Mouse (Mus musculus): Measurements from ENCODE around the gene Kin. TPM values are rescaled to one million over a fixed set of nuclear protein-coding genes. Genes with fewer than 3 reads are reported as not detected.

Kin gene
- polyA plus RNA-seq, 1 experiment from 2014 or later = 29.1 TPM

DNA sequence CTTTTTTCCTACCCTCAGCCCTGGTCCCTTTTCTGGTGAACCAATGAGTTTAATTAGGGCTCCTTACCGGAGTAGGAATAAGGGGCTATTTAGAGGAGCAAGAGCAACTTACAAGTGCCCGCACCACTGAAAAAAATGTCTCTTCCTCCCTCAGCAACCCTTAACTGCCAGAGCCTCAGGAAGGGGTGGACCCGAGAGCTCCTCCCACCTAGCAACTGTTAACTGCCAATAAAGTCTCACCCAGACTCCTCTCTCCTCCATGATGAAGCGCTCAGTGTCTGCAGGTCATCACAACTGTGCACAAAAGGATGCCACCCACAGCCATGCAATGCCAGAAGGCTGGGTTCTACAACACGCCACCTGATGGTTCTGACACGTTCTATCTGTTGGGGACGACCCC, 8.6 kb upstream of the Kin start:
- Histone ChIP-seq H3K4me1 (replicated peaks; ENCODE audit: control insufficient read depth, insufficient read depth, low read length) (0 out of 2 replicates have a peak, but pooled peaks cover 2% of the 10 kb centered on the region), H3K9ac (no peak overlapping the region), H3K27me3 (ENCODE audit: control insufficient read depth, insufficient read depth, low read length) (no peaks in the 10 kb centered on the region), H3K36me3 (replicated peaks; ENCODE audit: control insufficient read depth, insufficient read depth) (peaks cover 29% of the 10 kb centered on the region), H3K9me3 (ENCODE audit: control insufficient read depth, low read length) (no peaks in the 10 kb centered on the region), H3K4me3 (replicated peaks; ENCODE audit: low read length) (no peak overlapping the region), H3K27ac (no peak overlapping the region), H3K4me2 (replicated peaks) (no peak overlapping the region)
- 92% methylated on average over 7 of the region's 7 CpGs for whole genome bisulfite sequencing
- ATAC-seq (ENCODE audit: low FRiP score) = no peak
- DNase-seq (ENCODE audit: low spot score) = no peak

DNA sequence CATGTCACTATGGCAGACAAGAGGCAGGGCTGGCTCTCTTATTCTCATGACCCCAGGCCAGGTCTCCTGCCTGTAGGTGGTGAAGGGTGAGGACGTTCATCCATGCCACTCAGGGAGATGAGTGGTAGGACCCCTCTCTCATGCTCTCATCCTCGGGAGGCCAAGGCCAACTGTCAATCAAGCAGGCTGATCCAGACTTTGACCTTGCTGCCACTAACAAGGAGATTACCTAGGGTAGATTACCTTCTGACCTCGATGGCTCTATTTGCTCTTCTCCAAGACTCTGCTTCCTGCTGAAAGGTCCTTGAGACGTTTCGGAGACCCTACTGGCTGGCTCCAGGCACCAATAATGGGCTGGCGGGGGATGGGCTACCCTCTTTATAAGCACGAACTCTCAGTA, 5.9 kb upstream of the Kin start:
- peak; percentile 15; the same call in 1 of the 2 replicates for ATAC-seq (ENCODE audit: low FRiP score)

DNA sequence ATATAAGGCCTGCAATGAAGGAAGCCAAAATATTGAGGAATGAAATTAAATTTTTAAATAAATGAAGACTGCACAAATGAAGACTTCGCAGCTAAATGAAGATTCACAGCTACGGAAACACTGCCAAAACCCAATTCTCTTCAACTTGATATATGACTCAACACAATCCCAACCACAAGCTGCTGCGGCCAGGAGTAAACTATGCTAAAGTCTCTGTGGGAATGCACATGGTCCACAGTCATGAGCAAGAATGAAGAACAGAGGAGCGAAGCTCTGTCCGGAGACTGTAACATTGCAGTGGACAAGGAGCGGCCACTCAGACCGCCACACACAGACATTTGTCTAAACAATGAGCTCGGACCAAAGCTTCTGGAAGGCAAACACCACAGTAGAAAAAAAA, 3.7 kb upstream of the Kin start:
- no peak for ATAC-seq (ENCODE audit: low FRiP score)
- H3K4me1 ChIP-seq (replicated peaks; ENCODE audit: control insufficient read depth, insufficient read depth, low read length) = peaks cover 33% of the 10 kb centered on the region
- WGBS = 93% methylated on average over 8 of the region's 8 CpGs
- no peak overlapping the region for H3K4me3 ChIP-seq (replicated peaks; ENCODE audit: low read length)
- no peaks in the 10 kb centered on the region for H3K27me3 ChIP-seq (ENCODE audit: control insufficient read depth, insufficient read depth, low read length)
- peaks cover 10% of the 10 kb centered on the region; the same call in 1 of the 2 replicates for H3K36me3 ChIP-seq (replicated peaks; ENCODE audit: control insufficient read depth, insufficient read depth)
- H3K27ac ChIP-seq = no peak overlapping the region
- H3K9me3 ChIP-seq (ENCODE audit: control insufficient read depth, low read length) = no peaks in the 10 kb centered on the region
- no peak overlapping the region for H3K9ac ChIP-seq
- no peak for DNase-seq (ENCODE audit: low spot score)
- H3K4me2 ChIP-seq (replicated peaks) = no peak overlapping the region

More for the DNA sequence above, 5.9 kb upstream of the Kin start:
- no peak overlapping the region for H3K4me2 ChIP-seq (replicated peaks)
- 86% methylated on average over 7 of the region's 7 CpGs for WGBS
- H3K4me3 ChIP-seq (replicated peaks; ENCODE audit: low read length) = no peak overlapping the region
- H3K36me3 ChIP-seq (replicated peaks; ENCODE audit: control insufficient read depth, insufficient read depth) = peaks cover 13% of the 10 kb centered on the region; the same call in 1 of the 2 replicates
- no peak for DNase-seq (ENCODE audit: low spot score)
- H3K27ac ChIP-seq = no peak overlapping the region
- H3K27me3 ChIP-seq (ENCODE audit: control insufficient read depth, insufficient read depth, low read length) = no peaks in the 10 kb centered on the region
- H3K9me3 ChIP-seq (ENCODE audit: control insufficient read depth, low read length) = no peaks in the 10 kb centered on the region
- no peak overlapping the region for H3K9ac ChIP-seq
- peaks cover 26% of the 10 kb centered on the region for H3K4me1 ChIP-seq (replicated peaks; ENCODE audit: control insufficient read depth, insufficient read depth, low read length)

DNA sequence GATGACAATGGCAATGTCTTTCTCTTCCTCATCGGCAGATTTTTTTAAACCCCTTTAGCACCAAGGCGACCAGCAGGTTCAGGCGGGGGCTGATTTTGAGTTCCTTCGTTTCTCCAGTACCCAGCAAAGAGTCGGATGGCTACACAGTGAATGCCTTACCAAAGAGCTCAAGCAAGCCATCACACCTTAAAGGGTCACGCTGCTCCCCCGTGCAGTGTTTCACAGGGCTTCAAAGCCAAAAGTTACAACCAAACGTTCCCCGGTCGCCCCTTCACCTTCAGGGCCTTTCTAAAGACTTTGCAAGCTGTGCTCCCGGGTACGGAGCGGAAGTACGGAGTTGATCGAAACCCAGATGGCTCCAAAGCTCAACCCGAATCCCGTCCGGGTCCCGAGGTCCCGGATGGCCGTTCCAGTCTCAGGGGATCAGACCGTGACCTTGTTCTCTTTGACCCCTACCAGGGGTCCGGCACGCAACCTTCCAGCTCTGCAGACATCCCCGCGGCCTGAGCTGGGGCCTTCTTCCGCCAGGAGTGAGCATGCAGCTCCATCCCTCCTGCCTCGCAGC, 566 bp upstream of the Kin start:
- ATAC-seq (ENCODE audit: low FRiP score) = no peak

DNA sequence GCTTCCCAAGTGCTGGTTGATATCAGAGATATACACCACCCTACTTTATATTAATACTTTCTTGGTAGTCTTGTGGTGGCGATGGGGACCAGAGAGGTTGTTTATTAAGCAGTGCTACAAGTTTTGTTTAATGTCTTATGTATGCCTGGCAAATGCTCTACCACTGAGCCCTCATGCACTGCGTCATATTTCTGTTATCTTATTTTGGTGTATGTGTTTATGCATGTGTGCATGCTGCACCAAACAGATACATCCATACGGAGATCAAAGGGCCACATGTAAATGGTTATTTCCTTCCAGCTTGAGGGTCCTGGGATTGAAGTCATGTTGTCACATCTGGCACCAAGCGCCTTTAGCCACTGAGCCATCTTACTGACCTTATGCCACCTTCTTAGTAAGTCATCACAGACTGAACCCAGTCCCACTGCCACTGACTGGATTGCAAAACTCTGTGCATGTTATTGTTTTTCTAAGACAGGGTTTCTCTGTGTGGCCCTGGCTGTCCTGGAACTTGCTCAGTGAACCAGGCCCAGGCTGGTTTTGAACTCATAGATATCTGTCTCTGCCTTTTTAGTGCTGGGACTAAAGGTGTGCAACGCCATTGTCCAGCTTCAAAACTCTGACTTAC, 1.2 kb downstream of the Kin start:
- Histone ChIP-seq H3K27ac (no peak overlapping the region), H3K9ac (peak overlapping the region; percentile 98), H3K4me1 (replicated peaks; ENCODE audit: control insufficient read depth, insufficient read depth, low read length) (peaks cover 38% of the 10 kb centered on the region), H3K4me3 (replicated peaks; ENCODE audit: low read length) (peak overlapping the region; percentile 92), H3K27me3 (ENCODE audit: control insufficient read depth, insufficient read depth, low read length) (no peaks in the 10 kb centered on the region), H3K9me3 (ENCODE audit: control insufficient read depth, low read length) (no peaks in the 10 kb centered on the region), H3K36me3 (replicated peaks; ENCODE audit: control insufficient read depth, insufficient read depth) (peaks cover 21% of the 10 kb centered on the region), H3K4me2 (replicated peaks) (peak overlapping the region; percentile 73)
- WGBS = 89% methylated on average over 5 of the region's 5 CpGs
- ATAC-seq (ENCODE audit: low FRiP score) (no peak), DNase-seq (ENCODE audit: low spot score) (no peak)

More for the DNA sequence above, 566 bp upstream of the Kin start:
- Histone ChIP-seq H3K36me3 (replicated peaks; ENCODE audit: control insufficient read depth, insufficient read depth) (peaks cover 11% of the 10 kb centered on the region; the same call in 1 of the 2 replicates), H3K4me1 (replicated peaks; ENCODE audit: control insufficient read depth, insufficient read depth, low read length) (peaks cover 38% of the 10 kb centered on the region), H3K4me2 (replicated peaks) (peak overlapping the region; percentile 82), H3K4me3 (replicated peaks; ENCODE audit: low read length) (peak overlapping the region; percentile 92), H3K27me3 (ENCODE audit: control insufficient read depth, insufficient read depth, low read length) (no peaks in the 10 kb centered on the region), H3K27ac (peak overlapping the region; percentile 94), H3K9me3 (ENCODE audit: control insufficient read depth, low read length) (no peaks in the 10 kb centered on the region), H3K9ac (peak overlapping the region; percentile 98)
- DNase-seq (ENCODE audit: low spot score) = no peak
- WGBS = 1% methylated on average over 28 of the region's 28 CpGs

DNA sequence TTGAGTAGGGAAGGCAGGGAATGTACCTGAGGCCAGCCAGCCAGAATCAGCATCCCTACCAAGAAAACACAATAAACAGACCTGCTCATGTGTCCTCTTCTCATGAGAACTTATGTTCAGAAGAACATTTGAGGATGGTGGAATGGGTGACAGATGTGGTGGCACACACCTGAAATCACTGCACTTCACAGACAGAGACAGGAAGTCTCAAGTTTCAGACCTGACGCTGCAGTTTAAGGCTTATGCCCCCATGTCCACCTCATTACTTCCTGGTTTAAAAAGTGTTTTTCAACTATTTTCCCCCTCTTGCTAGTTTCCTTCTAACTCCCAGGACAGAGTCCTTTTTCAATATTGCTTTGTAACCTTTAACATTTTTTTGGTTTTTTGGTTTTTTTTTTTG, 2.3 kb downstream of the Kin start:
- ATAC-seq (ENCODE audit: low FRiP score) = no peak
- H3K27ac ChIP-seq = no peak overlapping the region
- WGBS = 95% methylated on average over 1 of the region's 1 CpGs
- DNase-seq (ENCODE audit: low spot score) = no peak
- no peak overlapping the region for H3K4me3 ChIP-seq (replicated peaks; ENCODE audit: low read length)
- no peak overlapping the region for H3K9ac ChIP-seq
- peaks cover 29% of the 10 kb centered on the region for H3K4me1 ChIP-seq (replicated peaks; ENCODE audit: control insufficient read depth, insufficient read depth, low read length)
- H3K36me3 ChIP-seq (replicated peaks; ENCODE audit: control insufficient read depth, insufficient read depth) = peaks cover 29% of the 10 kb centered on the region
- H3K9me3 ChIP-seq (ENCODE audit: control insufficient read depth, low read length) = no peaks in the 10 kb centered on the region
- no peak overlapping the region for H3K4me2 ChIP-seq (replicated peaks)
- H3K27me3 ChIP-seq (ENCODE audit: control insufficient read depth, insufficient read depth, low read length) = no peaks in the 10 kb centered on the region

DNA sequence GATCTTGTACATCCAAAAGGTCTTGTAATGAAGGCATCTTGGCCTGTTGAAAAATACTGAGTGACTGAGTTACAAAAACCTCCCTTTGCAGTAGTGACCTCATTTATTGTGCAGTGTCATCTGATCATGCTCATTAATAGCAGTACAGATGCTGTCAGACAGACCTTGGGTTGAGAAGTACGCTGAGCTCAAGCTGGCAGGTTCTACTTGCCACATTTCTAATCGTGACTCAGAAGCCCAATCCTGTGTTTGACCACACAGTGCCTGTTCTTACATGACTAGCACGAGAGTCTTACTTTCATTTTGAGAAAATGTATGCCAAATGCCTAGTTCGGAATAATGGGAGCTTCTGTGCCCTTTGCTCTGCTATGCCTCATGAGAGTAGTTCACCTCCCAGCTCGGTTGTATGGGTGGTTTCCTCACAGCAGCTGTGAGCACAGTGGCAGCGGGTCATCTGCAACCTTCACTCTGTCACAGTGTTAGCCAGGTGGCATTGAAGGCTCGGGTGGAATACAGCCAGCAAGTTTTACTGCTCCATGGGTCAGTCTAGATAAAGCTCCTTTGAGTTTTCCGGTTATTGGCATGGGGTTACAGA, 7.0 kb downstream of the Kin start:
- Histone ChIP-seq H3K36me3 (replicated peaks; ENCODE audit: control insufficient read depth, insufficient read depth) (peaks cover 69% of the 10 kb centered on the region), H3K27ac (no peak overlapping the region), H3K9ac (no peak overlapping the region), H3K9me3 (ENCODE audit: control insufficient read depth, low read length) (no peaks in the 10 kb centered on the region), H3K27me3 (ENCODE audit: control insufficient read depth, insufficient read depth, low read length) (no peaks in the 10 kb centered on the region), H3K4me3 (replicated peaks; ENCODE audit: low read length) (no peak overlapping the region), H3K4me2 (replicated peaks) (no peak overlapping the region), H3K4me1 (replicated peaks; ENCODE audit: control insufficient read depth, insufficient read depth, low read length) (no peaks in the 10 kb centered on the region)
- no peak for DNase-seq (ENCODE audit: low spot score)
- ATAC-seq (ENCODE audit: low FRiP score) = no peak
- 90% methylated on average over 8 of the region's 8 CpGs for WGBS

DNA sequence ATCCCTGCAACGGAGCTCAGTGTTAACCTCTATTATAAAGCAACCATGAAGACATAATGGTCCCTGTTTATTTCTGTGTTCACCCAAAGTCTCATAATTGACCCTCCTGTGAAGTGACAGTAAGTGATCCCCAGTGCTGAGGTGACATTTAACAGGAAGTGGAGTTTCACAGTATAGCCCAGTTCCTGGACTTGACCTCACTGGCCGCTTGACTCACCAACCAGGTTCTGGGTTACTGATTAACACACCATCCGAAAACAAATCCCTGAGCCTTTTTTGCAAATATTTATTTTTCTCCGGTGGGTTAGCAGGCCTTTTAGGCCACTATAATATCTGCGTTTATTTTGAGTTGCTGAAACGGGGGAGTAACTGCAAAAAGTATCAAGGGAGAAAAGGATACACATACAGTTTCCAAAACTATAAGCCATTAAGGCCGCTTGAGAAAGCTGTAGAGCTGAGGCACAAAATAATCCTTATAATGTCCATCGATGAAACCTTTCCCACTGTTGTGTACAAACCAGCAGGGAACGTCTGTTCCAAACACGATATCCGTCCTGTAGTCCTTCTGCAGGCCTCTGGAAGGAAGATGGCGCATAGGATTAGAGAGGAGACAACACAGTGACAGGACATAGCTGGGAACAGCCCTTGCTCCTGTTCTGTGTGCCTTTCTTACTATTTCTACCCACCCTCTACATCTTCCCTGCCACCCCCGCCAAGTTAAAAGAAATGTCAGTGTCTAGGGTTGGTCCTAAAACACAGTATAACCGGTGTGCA, 14.1 kb downstream of the Kin start:
- Histone ChIP-seq H3K4me1 (replicated peaks; ENCODE audit: control insufficient read depth, insufficient read depth, low read length) (no peaks in the 10 kb centered on the region), H3K27me3 (ENCODE audit: control insufficient read depth, insufficient read depth, low read length) (no peaks in the 10 kb centered on the region), H3K4me2 (replicated peaks) (no peak overlapping the region), H3K9me3 (ENCODE audit: control insufficient read depth, low read length) (no peaks in the 10 kb centered on the region), H3K36me3 (replicated peaks; ENCODE audit: control insufficient read depth, insufficient read depth) (peaks cover 52% of the 10 kb centered on the region), H3K27ac (no peak overlapping the region), H3K4me3 (replicated peaks; ENCODE audit: low read length) (no peak overlapping the region), H3K9ac (no peak overlapping the region)
- DNase-seq (ENCODE audit: low spot score) (no peak), ATAC-seq (ENCODE audit: low FRiP score) (no peak)
- WGBS = 91% methylated on average over 14 of the region's 14 CpGs

DNA sequence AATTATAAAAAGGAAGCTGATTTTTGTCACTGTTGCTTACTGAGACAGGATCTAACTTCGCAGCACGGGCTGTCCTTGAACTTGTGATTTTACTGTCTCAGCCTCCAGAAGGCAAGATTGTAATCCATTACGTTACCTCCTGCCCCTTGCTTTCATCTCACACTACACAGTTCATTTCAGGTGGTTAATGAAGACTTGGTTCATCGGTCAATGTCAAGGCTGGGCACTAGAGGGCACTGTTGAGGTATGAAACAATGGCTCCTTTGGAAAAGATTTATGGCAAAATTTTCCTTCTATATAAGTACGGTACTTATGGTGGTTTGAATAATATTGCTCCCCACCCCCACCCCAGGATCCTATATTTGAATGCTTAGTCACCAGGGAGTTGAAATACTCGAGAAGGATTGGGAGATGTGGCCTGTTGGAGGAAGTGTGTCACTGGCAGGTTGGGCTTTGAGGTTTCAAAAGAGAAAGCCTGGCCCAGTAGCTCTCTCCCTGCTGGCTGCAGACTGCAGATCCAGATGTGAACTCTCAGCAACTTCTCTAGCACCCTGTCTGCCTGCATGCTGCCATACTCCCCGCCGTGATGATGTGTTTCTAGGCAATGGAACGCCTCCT, 18.3 kb downstream of the Kin start:
- DNase-seq (ENCODE audit: low spot score) (peak; percentile 84), ATAC-seq (ENCODE audit: low FRiP score) (no peak)
- H3K9ac ChIP-seq = no peak overlapping the region
- no peak overlapping the region for H3K4me3 ChIP-seq (replicated peaks; ENCODE audit: low read length)
- no peaks in the 10 kb centered on the region for H3K27me3 ChIP-seq (ENCODE audit: control insufficient read depth, insufficient read depth, low read length)
- WGBS = 42% methylated on average over 9 of the region's 9 CpGs
- H3K4me1 ChIP-seq (replicated peaks; ENCODE audit: control insufficient read depth, insufficient read depth, low read length) = no peaks in the 10 kb centered on the region
- H3K27ac ChIP-seq = no peak overlapping the region
- peaks cover 10% of the 10 kb centered on the region for H3K36me3 ChIP-seq (replicated peaks; ENCODE audit: control insufficient read depth, insufficient read depth)
- no peaks in the 10 kb centered on the region for H3K9me3 ChIP-seq (ENCODE audit: control insufficient read depth, low read length)
- no peak overlapping the region for H3K4me2 ChIP-seq (replicated peaks)
